Mouse (Mus musculus): ENCODE results near the gene Cd180. TPM values are rescaled to one million over a fixed set of nuclear protein-coding genes. Genes with fewer than 3 reads are reported as not detected.
"Not testable (repeated sequence)": the region's sequence is repeated elsewhere in the genome, so short reads cannot be mapped to it uniquely, and the experiment has no call there.

Gene Cd180
- polyA plus RNA-seq, 1 experiment from 2014 or later, result 0.30 TPM

GRCm38 (mm10) chr13:102725416-102725815 is 32.1 kb downstream of the Cd180 start:
- Histone ChIP-seq H3K27ac (no peak overlapping the region), H3K36me3 (no peaks in the 10 kb centered on the region), H3K9me3 (no peaks in the 10 kb centered on the region), H3K4me2 (replicated peaks) (no peak overlapping the region), H3K27me3 (no peaks in the 10 kb centered on the region), H3K4me1 (replicated peaks) (no peaks in the 10 kb centered on the region), H3K4me3 (replicated peaks) (no peak overlapping the region), H3K9ac (replicated peaks) (no peak overlapping the region)
- no peak for ATAC-seq

GRCm38 (mm10) chr13:102725906-102726305 is 32.5 kb downstream of the Cd180 start:
- Histone ChIP-seq H3K4me2 (replicated peaks) (no peak overlapping the region), H3K36me3 (no peaks in the 10 kb centered on the region), H3K27me3 (no peaks in the 10 kb centered on the region), H3K27ac (no peak overlapping the region), H3K9me3 (no peaks in the 10 kb centered on the region), H3K4me3 (replicated peaks) (no peak overlapping the region), H3K9ac (replicated peaks) (no peak overlapping the region), H3K4me1 (replicated peaks) (no peaks in the 10 kb centered on the region)
- no peak for ATAC-seq
- 79% methylated on average over 2 of the region's 2 CpGs for WGBS

GRCm38 (mm10) chr13:102726876-102727275 is 33.5 kb downstream of the Cd180 start:
- Histone ChIP-seq H3K9ac (replicated peaks) (no peak overlapping the region), H3K4me1 (replicated peaks) (no peaks in the 10 kb centered on the region), H3K4me2 (replicated peaks) (no peak overlapping the region), H3K27me3 (no peaks in the 10 kb centered on the region), H3K9me3 (no peaks in the 10 kb centered on the region), H3K4me3 (replicated peaks) (no peak overlapping the region), H3K27ac (no peak overlapping the region), H3K36me3 (no peaks in the 10 kb centered on the region)
- WGBS, result 79% methylated on average over 1 of the region's 1 CpGs
- ATAC-seq, result no peak

GRCm38 (mm10) chr13:102728035-102728434 is 34.7 kb downstream of the Cd180 start:
- H3K4me3 ChIP-seq (replicated peaks), result no peak overlapping the region
- no peaks in the 10 kb centered on the region for H3K27me3 ChIP-seq
- no peak overlapping the region for H3K4me2 ChIP-seq (replicated peaks)
- no peaks in the 10 kb centered on the region for H3K36me3 ChIP-seq
- WGBS, result 84% methylated on average over 3 of the region's 3 CpGs
- no peaks in the 10 kb centered on the region for H3K4me1 ChIP-seq (replicated peaks)
- no peak for ATAC-seq
- H3K9me3 ChIP-seq, result no peaks in the 10 kb centered on the region
- H3K27ac ChIP-seq, result no peak overlapping the region
- no peak overlapping the region for H3K9ac ChIP-seq (replicated peaks)

GRCm38 (mm10) chr13:102728951-102729350 is 35.6 kb downstream of the Cd180 start:
- H3K9ac ChIP-seq (replicated peaks); H3K27ac ChIP-seq; H3K4me1 ChIP-seq (replicated peaks); H3K4me2 ChIP-seq (replicated peaks); H3K4me3 ChIP-seq (replicated peaks); H3K27me3 ChIP-seq; ATAC-seq; H3K36me3 ChIP-seq; H3K9me3 ChIP-seq: not testable (repeated sequence)
- WGBS, result 68% methylated on average over 7 of the region's 7 CpGs

- Histone ChIP-seq H3K27me3 (no peaks in the 10 kb centered on the region), H3K36me3 (peaks cover 36% of the 10 kb centered on the region), H3K9me3 (no peaks in the 10 kb centered on the region), H3K27ac (no peak overlapping the region), H3K4me2 (replicated peaks) (no peak overlapping the region), H3K9ac (replicated peaks) (no peak overlapping the region), H3K4me1 (replicated peaks) (no peaks in the 10 kb centered on the region), H3K4me3 (replicated peaks) (no peak overlapping the region)
- WGBS, result 73% methylated on average over 2 of the region's 2 CpGs
- no peak for ATAC-seq
Measured at GRCm38 (mm10) chr13:102733063-102733462, 39.7 kb downstream of the Cd180 start.

- 94% methylated on average over 7 of the region's 7 CpGs for WGBS
- no peaks in the 10 kb centered on the region for H3K4me1 ChIP-seq (replicated peaks)
- peaks cover 63% of the 10 kb centered on the region for H3K36me3 ChIP-seq
- no peak for ATAC-seq
- H3K27ac ChIP-seq, result no peak overlapping the region
- H3K4me3 ChIP-seq (replicated peaks), result no peak overlapping the region
- no peaks in the 10 kb centered on the region for H3K27me3 ChIP-seq
- no peaks in the 10 kb centered on the region for H3K9me3 ChIP-seq
- no peak overlapping the region for H3K9ac ChIP-seq (replicated peaks)
- no peak overlapping the region for H3K4me2 ChIP-seq (replicated peaks)
Measured at GRCm38 (mm10) chr13:102737811-102738210, 44.5 kb downstream of the Cd180 start.

GRCm38 (mm10) chr13:102739720-102740535 is 46.6 kb downstream of the Cd180 start:
- WGBS, result 94% methylated on average over 13 of the region's 13 CpGs
- no peak overlapping the region for H3K4me2 ChIP-seq (replicated peaks)
- H3K9me3 ChIP-seq, result no peaks in the 10 kb centered on the region
- H3K9ac ChIP-seq (replicated peaks), result no peak overlapping the region
- ATAC-seq, result no peak
- no peak overlapping the region for H3K27ac ChIP-seq
- no peaks in the 10 kb centered on the region for H3K4me1 ChIP-seq (replicated peaks)
- peaks cover 58% of the 10 kb centered on the region for H3K36me3 ChIP-seq
- H3K4me3 ChIP-seq (replicated peaks), result no peak overlapping the region
- no peaks in the 10 kb centered on the region for H3K27me3 ChIP-seq

- Histone ChIP-seq H3K27ac (no peak overlapping the region), H3K9ac (replicated peaks) (no peak overlapping the region), H3K27me3 (no peaks in the 10 kb centered on the region), H3K4me2 (replicated peaks) (no peak overlapping the region), H3K9me3 (no peaks in the 10 kb centered on the region), H3K36me3 (peaks cover 17% of the 10 kb centered on the region; the same call in 1 of the 2 replicates), H3K4me3 (replicated peaks) (no peak overlapping the region), H3K4me1 (replicated peaks) (peaks cover 4% of the 10 kb centered on the region; the same call in 1 of the 2 replicates)
- no peak for ATAC-seq
- 68% methylated on average over 9 of the region's 9 CpGs for whole genome bisulfite sequencing
Measured at GRCm38 (mm10) chr13:102744481-102745269, 51.3 kb downstream of the Cd180 start.

GRCm38 (mm10) chr13:102745270-102745600 is 51.9 kb downstream of the Cd180 start:
- Histone ChIP-seq H3K4me1 (replicated peaks) (peaks cover 7% of the 10 kb centered on the region; the same call in 1 of the 2 replicates), H3K36me3 (peaks cover 18% of the 10 kb centered on the region), H3K4me2 (replicated peaks) (no peak overlapping the region), H3K9me3 (no peaks in the 10 kb centered on the region), H3K27me3 (no peaks in the 10 kb centered on the region), H3K4me3 (replicated peaks) (no peak overlapping the region), H3K9ac (replicated peaks) (no peak overlapping the region), H3K27ac (no peak overlapping the region)
- WGBS, result 91% methylated on average over 3 of the region's 3 CpGs
- peak; percentile 70; the same call in 1 of the 2 replicates for ATAC-seq

- no peaks in the 10 kb centered on the region for H3K27me3 ChIP-seq
- ATAC-seq, result peak; percentile 26; the same call in 1 of the 2 replicates
Measured at GRCm38 (mm10) chr13:102745626-102746342, 52.4 kb downstream of the Cd180 start.

More at GRCm38 (mm10) chr13:102745626-102746342, 52.4 kb downstream of the Cd180 start:
- Histone ChIP-seq H3K4me1 (replicated peaks) (peaks cover 7% of the 10 kb centered on the region; the same call in 1 of the 2 replicates), H3K9me3 (no peaks in the 10 kb centered on the region), H3K4me3 (replicated peaks) (no peak overlapping the region), H3K9ac (replicated peaks) (no peak overlapping the region), H3K27ac (no peak overlapping the region), H3K4me2 (replicated peaks) (no peak overlapping the region), H3K36me3 (peaks cover 19% of the 10 kb centered on the region)
- 93% methylated on average over 9 of the region's 9 CpGs for WGBS
